Mouse (Mus musculus): Measurements from ENCODE around the gene Hes7.
A peak's percentile ranks its signal among the peaks of the same experiment; 100 is the strongest.

The Hes7 gene

DNA sequence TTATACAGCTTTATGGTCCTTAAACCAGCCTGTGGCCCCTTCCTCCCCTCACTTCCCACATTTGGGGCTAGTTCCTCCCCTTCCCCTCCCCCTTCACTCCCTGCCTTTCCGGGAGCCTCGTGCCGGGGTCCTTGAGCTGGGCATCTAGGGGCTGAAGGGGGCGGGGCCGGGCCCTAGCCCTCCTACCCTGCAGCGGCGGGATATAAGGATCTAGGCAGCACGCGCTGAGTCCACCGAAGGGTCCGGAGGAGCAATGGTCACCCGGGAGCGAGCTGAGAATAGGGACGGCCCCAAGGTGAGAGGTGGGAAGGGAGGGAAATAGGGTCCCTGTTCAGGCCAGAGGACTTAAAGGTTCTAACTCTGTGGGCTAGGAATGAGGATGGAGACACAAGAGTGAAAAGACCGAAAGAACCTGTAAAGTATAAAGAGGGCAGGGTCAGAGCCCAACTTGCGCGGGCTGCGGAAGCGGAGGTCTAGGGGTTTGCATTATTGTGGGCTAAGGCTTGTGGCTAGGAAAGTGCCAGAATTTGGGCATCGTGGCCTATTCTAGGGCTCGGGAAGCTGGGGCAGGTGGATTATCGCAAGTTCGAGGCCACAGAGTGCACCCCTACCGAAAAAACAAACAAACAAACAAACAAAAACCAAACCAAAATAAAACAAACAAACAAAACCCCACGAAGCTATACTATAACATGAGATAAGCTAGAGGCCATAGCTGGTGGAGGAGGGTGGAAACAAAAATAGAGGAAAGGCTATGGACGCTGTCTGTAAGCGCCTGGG lies at the start of gene Hes7:
Gene Hes7, plus strand, starts transcription at position 184 of the 780 bp plus-strand sequence.
- peak; percentile 41 to 64 for DNase-seq (ENCODE audit: inconsistent age in 2 of 2, low spot score in 1 of 2)

- DNase-seq (ENCODE audit: inconsistent age in 2 of 2, low spot score in 1 of 2) = peak; percentile 95 to 98
Measured at GRCm38 (mm10) chr11:69070590-69071222, 49.5 kb upstream of the Hes7 start, which contains the start of gene Tmem107. Gene Tmem107, plus strand, starts transcription at chr11:69070806.

DNA sequence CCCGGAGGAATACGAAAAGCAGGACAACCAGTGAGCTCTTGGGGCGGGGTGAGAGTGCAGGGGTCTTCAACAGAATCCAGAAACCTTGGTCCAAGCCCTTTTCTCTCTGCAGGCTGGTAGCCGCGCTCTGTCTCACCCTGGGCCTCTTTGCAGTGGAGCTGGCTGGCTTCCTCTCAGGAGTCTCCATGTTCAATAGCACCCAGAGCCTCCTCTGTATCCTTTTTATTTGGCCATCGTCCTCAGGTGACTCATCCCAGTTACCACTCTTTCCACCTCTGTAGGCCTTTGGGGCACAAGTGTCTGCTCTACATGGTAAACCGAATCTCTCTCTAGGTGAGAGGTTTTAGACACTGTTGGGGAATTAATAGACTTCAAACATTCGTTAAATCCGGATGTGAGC lies 48.9 kb upstream of the Hes7 start:
- peak in 1 of 2 experiments; percentile 61 for DNase-seq (ENCODE audit: inconsistent age in 2 of 2, low spot score in 1 of 2)

DNA sequence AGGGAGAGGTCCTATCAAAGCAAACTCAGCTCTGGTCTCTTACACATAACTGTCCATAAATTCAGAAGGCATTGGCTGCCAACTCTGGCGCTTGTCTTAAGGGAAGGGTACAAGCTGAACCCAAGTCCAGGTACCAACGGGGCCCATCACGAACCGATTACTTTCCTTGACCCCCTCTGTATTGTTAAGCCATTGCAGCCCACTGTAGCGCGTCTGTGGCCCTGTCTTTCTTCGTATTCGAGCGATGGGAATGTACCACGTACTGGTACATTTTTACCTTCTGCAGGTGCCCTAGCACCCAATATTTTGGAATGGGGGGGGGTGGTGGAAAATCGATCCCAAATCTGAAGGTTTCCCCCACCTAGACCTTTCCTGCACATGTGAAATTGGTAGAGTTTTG lies 48.0 kb upstream of the Hes7 start:
- DNase-seq (ENCODE audit: inconsistent age in 2 of 2, low spot score in 1 of 2) = peak; percentile 25 to 46

DNA sequence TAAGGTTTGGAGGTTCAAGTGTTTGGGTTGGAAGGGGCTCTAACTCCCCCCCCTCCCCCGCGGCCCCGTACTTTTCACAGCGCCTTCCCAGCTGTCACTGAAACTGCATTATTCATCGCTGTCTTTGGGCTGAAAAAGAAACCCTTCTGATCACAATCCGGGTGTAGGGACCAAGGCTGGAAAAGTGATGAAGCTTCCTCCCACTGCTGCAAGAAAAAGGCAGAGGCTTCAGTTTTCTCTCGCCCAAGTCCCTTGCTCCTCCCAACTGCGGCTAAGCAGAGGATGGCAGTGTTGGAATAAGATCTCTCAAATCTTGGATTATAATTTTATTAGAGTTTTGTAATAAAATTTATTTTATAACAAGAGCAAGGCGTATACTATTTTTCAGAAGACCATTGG lies 47.5 kb upstream of the Hes7 start:
- DNase-seq (ENCODE audit: inconsistent age in 2 of 2, low spot score in 1 of 2) = peak in 1 of 2 experiments; percentile 20

GRCm38 (mm10) chr11:69073065-69073888 lies 46.9 kb upstream of the Hes7 start:
- DNase-seq (ENCODE audit: inconsistent age in 2 of 2, low spot score in 1 of 2) = peak; percentile 86 to 97

- peak; percentile 21 to 63 for DNase-seq (ENCODE audit: inconsistent age in 2 of 2, low spot score in 1 of 2)
Measured at GRCm38 (mm10) chr11:69073951-69074775, 46.0 kb upstream of the Hes7 start.

DNA sequence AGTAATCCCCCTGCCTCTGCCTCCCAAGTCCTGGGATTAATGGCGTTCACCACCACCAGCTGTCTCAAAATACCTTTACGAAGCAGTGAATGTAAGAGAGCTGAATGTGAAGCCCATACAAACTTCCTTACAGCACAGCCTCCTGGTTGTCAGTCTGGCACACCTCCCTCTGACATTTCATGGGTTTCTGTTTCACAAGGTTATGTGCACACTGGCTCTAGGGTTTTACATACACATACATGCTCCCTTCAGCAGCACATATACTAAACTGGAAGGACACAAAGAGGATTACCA lies 45.5 kb upstream of the Hes7 start:
- no peak for DNase-seq (ENCODE audit: inconsistent age in 2 of 2, low spot score in 1 of 2)

DNA sequence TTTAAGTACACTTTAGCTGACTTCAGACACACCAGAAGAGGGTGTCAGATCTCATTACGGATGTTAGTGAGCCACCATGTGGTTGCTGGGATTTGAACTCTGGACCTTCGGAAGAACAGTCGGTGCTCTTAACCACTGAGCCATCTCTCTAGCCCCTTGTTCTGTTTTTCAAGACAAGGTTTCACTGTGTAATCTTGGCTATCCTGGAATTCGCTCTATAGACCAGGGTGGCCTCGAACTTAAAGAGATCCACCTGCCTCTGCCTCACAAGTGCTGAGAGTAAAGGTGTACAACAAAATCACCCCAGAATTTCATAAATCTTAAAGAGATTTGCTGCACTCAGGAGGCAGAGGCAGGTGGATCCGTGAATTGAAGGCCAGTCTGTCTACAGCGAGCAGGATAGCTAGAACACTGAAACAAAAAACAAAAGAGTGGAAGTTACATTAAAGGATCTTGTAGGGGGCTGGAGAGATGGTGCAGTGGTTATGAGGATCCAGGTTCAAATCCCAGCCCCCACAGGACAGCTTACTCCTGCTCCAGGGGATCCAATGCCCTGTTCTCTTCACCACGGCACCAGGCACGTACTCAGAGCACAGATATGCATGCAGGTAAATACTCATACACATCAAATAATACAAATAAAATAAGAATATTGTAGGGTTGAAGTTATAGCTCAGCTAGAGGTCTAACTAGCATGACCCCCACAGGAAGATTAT lies 44.3 kb upstream of the Hes7 start:
- no peak for DNase-seq (ENCODE audit: inconsistent age in 2 of 2, low spot score in 1 of 2)

- DNase-seq (ENCODE audit: inconsistent age in 2 of 2, low spot score in 1 of 2) = peak; percentile 57 to 83
Measured at GRCm38 (mm10) chr11:69076572-69076971, 43.6 kb upstream of the Hes7 start.

- DNase-seq (ENCODE audit: inconsistent age in 2 of 2, low spot score in 1 of 2) = peak; percentile 56 to 76
Measured at GRCm38 (mm10) chr11:69077316-69077715, 42.9 kb upstream of the Hes7 start.

DNA sequence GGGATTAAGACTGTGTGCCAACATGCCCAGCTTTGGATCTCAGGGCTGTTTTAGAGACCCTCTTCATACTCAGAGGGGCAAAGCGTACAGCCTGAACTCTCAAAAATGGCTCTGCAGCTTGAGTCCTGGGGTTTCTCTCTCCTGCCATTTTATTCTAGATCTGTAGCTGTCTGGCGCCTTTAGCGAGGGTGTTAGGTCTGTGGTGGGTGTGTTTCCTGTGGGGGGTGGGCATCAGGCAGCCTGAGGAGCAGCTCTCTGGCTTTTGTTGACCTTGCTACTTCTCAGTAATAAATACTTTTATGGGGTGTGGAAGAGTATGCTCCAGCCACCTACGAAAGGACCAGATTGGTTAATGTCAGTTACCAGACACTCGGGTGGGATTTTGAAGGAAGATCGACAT lies 42.2 kb upstream of the Hes7 start:
- peak; percentile 12 to 28 for DNase-seq (ENCODE audit: inconsistent age in 2 of 2, low spot score in 1 of 2)

GRCm38 (mm10) chr11:69078805-69079438 lies 41.3 kb upstream of the Hes7 start:
- DNase-seq (ENCODE audit: inconsistent age in 2 of 2, low spot score in 1 of 2) = peak; percentile 47 to 71

- peak in 1 of 2 experiments; percentile 36 for DNase-seq (ENCODE audit: inconsistent age in 2 of 2, low spot score in 1 of 2)
Measured at GRCm38 (mm10) chr11:69080102-69080854, 39.9 kb upstream of the Hes7 start.

DNA sequence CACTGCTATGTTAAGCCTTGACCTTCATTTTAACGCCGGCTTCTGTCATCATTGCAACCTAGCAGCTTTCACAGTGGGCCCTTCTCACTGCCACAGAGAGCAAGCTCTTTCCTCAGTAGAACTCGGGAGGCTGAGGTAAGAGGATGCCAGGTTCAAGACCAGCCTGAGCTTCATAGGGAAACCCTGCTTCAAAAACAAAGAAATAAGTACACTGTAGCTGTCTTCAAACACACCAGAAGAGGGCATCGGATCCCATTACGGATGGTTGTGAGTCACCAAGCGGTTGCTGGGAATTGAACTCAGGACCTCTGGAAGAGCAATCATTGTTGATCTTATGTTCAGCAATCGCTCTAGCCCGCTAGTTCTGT lies 39.4 kb upstream of the Hes7 start:
- peak; percentile 11 to 46 for DNase-seq (ENCODE audit: inconsistent age in 2 of 2, low spot score in 1 of 2)

GRCm38 (mm10) chr11:69081613-69082012 lies 38.6 kb upstream of the Hes7 start:
- DNase-seq (ENCODE audit: inconsistent age in 2 of 2, low spot score in 1 of 2) = no peak

DNA sequence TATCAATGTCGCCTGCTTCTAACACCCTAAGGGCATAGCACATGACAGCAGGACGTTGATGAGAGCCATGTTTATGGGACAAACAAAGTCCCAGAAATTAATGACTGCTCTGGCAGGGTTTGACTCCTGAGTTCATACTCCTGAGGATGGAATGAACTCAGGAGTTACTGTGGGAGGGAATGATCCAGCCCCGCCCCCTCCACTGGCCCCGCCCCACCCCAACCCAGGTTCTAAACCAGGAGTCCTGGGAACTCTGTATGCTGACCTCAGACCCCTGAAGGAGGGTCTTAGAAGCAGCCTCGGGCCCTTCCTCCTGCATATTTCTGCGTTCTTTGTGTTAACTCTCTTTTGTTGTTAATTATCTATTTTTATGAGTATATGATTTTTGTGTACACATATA lies 34.6 kb upstream of the Hes7 start:
- DNase-seq (ENCODE audit: inconsistent age in 2 of 2, low spot score in 1 of 2) = no peak

DNA sequence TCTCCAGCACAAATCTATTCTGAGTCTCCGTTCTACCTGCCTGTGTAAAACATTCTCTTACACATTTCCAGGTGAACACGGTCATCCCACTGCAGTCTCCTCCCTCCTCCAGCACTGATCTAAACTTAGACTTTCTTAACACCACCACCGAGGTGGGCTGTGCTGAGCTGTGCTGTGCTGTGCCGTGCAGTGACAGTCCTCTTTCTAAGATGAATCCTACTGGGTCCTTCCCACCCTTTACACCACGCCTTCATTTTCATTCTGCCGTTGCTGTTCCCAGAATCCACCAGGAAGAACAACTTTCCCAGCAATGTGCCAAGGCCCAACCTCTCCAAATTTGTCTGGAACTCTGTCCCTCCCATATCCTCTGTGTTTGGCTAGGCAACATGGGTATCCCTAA lies 33.8 kb upstream of the Hes7 start:
- DNase-seq (ENCODE audit: inconsistent age in 2 of 2, low spot score in 1 of 2) = no peak

- DNase-seq (ENCODE audit: inconsistent age in 2 of 2, low spot score in 1 of 2) = no peak
Measured at GRCm38 (mm10) chr11:69087082-69087481, 33.1 kb upstream of the Hes7 start.
